Mouse (Mus musculus) C2C12 (cell line): ENCODE measurements around the gene Ifngr1. TPM values are rescaled to one million over a fixed set of nuclear protein-coding genes. Genes with fewer than 3 reads are reported as not detected.

Source experiments
- H3K27me3 ChIP-seq: one replicate; pipeline ENCODE4 v1.6.1; 2011; ENCODE audit not compliant: control insufficient read depth, insufficient read depth, insufficient read length
- H3K36me3 ChIP-seq: one replicate; pipeline ENCODE4 v1.6.1; 2011; ENCODE audit not compliant: control insufficient read depth, insufficient read depth
- H3K4me3 ChIP-seq: one replicate; pipeline ENCODE4 v1.5.1; 2011; ENCODE audit warnings: mild to moderate bottlenecking, control low read depth; ENCODE audit not compliant: poor library complexity, insufficient read depth, severe bottlenecking
- H3K79me2 ChIP-seq: one replicate; pipeline ENCODE4 v1.6.1; 2011; ENCODE audit not compliant: control insufficient read depth, insufficient read depth
- H3K79me3 ChIP-seq: one replicate; pipeline ENCODE4 v1.6.1; 2011; ENCODE audit warnings: low read depth, control low read depth
- H3ac ChIP-seq: one replicate; pipeline ENCODE3; 2011; ENCODE audit warnings: low read depth; ENCODE audit not compliant: control insufficient read depth, insufficient read length
- CEBPB ChIP-seq: IDR thresholded peaks from one replicate; pipeline ENCODE4 v1.6.1; 2011; ENCODE audit warnings: low read depth, mild to moderate bottlenecking, control low read depth, moderate library complexity
- CTCF ChIP-seq: IDR thresholded peaks from one replicate; pipeline ENCODE4 v1.5.1; 2011; ENCODE audit not compliant: control insufficient read depth, insufficient read depth, insufficient read length
- FOSL1 ChIP-seq: IDR thresholded peaks from one replicate; pipeline ENCODE4 v1.8.0; 2011; ENCODE audit warnings: mild to moderate bottlenecking, low read length; ENCODE audit not compliant: poor library complexity, insufficient read depth, severe bottlenecking
- MAX ChIP-seq: IDR thresholded peaks from one replicate; pipeline ENCODE4 v1.6.1; 2011; ENCODE audit warnings: mild to moderate bottlenecking, control low read depth
- MYOD1 ChIP-seq: IDR thresholded peaks from one replicate; pipeline ENCODE4 v1.6.1; 2011; ENCODE audit warnings: low read depth; ENCODE audit not compliant: control insufficient read depth, insufficient read length
- MYOG ChIP-seq: IDR thresholded peaks from one replicate; pipeline ENCODE4 v1.6.1; 2011; ENCODE audit not compliant: control insufficient read depth, insufficient read length; ENCODE audit errors: extremely low read depth
- USF1 ChIP-seq: IDR thresholded peaks from one replicate; pipeline ENCODE4 v1.6.1; 2011; ENCODE audit warnings: low read depth, mild to moderate bottlenecking, control low read depth, moderate library complexity
- polyA plus RNA-seq: library from polyadenylated mRNA; unstranded; fragments of >200 nt; fragmentation: generic; extraction: Trizol; gene quantifications from one replicate; pipeline ENCODE4 v1.2.1, GENCODE M21; 2012; ENCODE audit warnings: missing spikeins

Ifngr1 gene
- polyA plus RNA-seq, 1 experiment: 11.8 TPM

DNA sequence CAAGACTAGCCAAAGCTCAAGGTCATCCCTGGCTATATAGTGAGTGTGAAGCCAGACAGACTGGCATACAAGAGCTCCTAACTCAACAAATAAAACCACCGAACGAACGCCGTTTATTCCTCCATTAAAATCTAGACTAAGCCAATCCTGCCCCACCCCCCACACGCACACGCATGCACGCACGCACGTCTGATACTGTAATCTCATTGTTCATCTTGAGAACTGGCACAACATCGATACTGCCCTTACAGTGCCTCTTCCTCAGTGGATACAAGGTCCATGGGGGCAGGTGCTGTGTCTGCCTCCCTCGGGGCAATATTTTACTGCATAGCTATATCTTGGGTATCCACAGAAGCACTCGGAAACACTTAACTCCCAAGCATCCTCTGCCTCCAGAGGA lies 2.1 kb upstream of the Ifngr1 start:
- Histone ChIP-seq H3ac (no peak overlapping the region), H3K79me2 (peaks cover 26% of the 10 kb centered on the region), H3K4me3 (no peak overlapping the region), H3K36me3 (no peaks in the 10 kb centered on the region), H3K27me3 (no peaks in the 10 kb centered on the region), H3K79me3 (peaks cover 12% of the 10 kb centered on the region)
- no peak for TF ChIP-seq USF1
- no peak for TF ChIP-seq FOSL1
- TF ChIP-seq CTCF: no peak
- no peak for TF ChIP-seq MYOD1
- TF ChIP-seq MAX: no peak

DNA sequence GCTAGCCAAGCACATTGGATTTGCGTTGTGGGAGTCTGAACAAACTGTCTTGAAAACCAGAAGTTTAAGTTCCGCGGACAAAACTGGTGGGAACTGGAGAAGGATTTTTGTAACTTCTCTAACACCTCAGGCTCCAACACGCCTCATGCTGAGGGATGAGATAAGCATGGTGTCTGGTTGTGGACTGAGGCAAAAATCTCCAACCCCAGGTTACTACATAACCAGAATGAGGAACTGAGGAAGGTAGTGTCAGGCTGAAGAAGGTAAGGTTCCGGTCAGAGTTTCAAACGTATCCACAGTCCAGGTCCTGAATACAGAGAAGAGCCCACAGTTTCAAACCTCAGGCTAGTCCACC lies 486 bp upstream of the Ifngr1 start:
- peaks cover 37% of the 10 kb centered on the region for H3K79me2 ChIP-seq
- H3K27me3 ChIP-seq: no peaks in the 10 kb centered on the region
- H3K4me3 ChIP-seq: no peak overlapping the region
- peaks cover 12% of the 10 kb centered on the region for H3K79me3 ChIP-seq
- peaks cover 2% of the 10 kb centered on the region for H3K36me3 ChIP-seq
- TF ChIP-seq MYOG: no peak
- TF ChIP-seq CEBPB: no peak
- TF ChIP-seq MYOD1: no peak
- no peak for TF ChIP-seq FOSL1
- TF ChIP-seq CTCF: no peak
- no peak for TF ChIP-seq MAX
- no peak for TF ChIP-seq USF1
- H3ac ChIP-seq: no peak overlapping the region

DNA sequence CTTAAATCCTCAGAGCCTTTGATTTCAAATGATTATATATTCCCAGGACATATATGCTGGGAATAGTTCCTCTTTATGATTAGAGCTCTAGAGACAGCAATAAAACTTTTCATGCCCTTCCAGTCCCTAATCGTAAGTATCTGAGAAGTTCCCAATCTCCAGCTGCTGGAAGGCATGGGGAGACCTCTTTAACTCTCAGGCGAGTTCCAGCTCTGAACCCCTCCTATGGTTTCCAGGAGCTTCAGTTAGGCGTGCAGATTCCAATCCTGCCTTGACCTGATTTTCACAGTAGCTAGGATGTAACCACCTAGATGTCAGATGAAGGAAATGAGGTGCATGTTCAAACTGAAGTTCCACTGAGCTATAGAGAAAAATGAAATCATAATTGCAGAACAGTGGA lies 807 bp downstream of the Ifngr1 start:
- H3K36me3 ChIP-seq: peaks cover 5% of the 10 kb centered on the region
- H3K79me3 ChIP-seq: peaks cover 12% of the 10 kb centered on the region
- TF ChIP-seq CTCF (no peak), FOSL1 (no peak), USF1 (no peak), MYOD1 (no peak), MAX (no peak), MYOG (no peak), CEBPB (no peak)
- peaks cover 44% of the 10 kb centered on the region for H3K79me2 ChIP-seq
- H3K4me3 ChIP-seq: peak overlapping the region; percentile 53
- H3K27me3 ChIP-seq: no peaks in the 10 kb centered on the region
- H3ac ChIP-seq: peak overlapping the region; percentile 89

- TF ChIP-seq MYOG: no peak
- no peak for TF ChIP-seq MYOD1
- TF ChIP-seq USF1: no peak
- no peak for TF ChIP-seq FOSL1
- no peak for TF ChIP-seq MAX
- TF ChIP-seq CEBPB: no peak
- TF ChIP-seq CTCF: no peak
- peaks cover 5% of the 10 kb centered on the region for H3K36me3 ChIP-seq
- H3ac ChIP-seq: no peak overlapping the region
These were observed 1.5 kb downstream of the Ifngr1 start for GRCm38 (mm10) chr10:19593296-19593695.

GRCm38 (mm10) chr10:19594201-19594905 lies 2.6 kb downstream of the Ifngr1 start:
- H3K79me2 ChIP-seq: peaks cover 44% of the 10 kb centered on the region
- peaks cover 12% of the 10 kb centered on the region for H3K79me3 ChIP-seq
- no peak overlapping the region for H3ac ChIP-seq
- no peaks in the 10 kb centered on the region for H3K27me3 ChIP-seq
- TF ChIP-seq FOSL1: no peak
- no peak for TF ChIP-seq MYOG
- no peak for TF ChIP-seq CEBPB
- TF ChIP-seq MAX: no peak
- TF ChIP-seq MYOD1: no peak
- no peak for TF ChIP-seq USF1
- TF ChIP-seq CTCF: no peak
- no peak overlapping the region for H3K4me3 ChIP-seq
- H3K36me3 ChIP-seq: peaks cover 16% of the 10 kb centered on the region

More at GRCm38 (mm10) chr10:19593296-19593695, 1.5 kb downstream of the Ifngr1 start:
- H3K79me2 ChIP-seq: peaks cover 44% of the 10 kb centered on the region
- no peak overlapping the region for H3K4me3 ChIP-seq
- peaks cover 12% of the 10 kb centered on the region for H3K79me3 ChIP-seq
- no peaks in the 10 kb centered on the region for H3K27me3 ChIP-seq

DNA sequence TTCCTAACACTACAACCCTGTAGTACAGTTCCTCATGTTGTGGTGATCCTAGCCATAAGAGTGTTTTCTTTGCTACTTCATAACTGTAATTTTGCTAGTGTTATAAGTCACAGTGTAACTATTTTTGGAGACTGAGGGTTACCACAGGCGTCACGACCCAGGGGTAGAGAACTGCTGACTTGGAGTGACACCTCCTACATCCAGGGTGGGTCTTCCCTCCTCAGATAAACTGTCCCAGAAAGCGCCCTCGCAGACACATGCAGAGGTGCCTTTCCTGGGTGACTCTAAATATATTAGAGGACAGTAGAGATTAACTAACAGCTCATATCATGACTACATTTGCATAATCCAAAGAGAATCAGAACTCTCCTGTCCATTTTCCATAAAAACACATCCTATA lies 5.1 kb downstream of the Ifngr1 start:
- H3K27me3 ChIP-seq: no peaks in the 10 kb centered on the region
- H3K79me2 ChIP-seq: peaks cover 44% of the 10 kb centered on the region

More for the DNA sequence above, 5.1 kb downstream of the Ifngr1 start:
- H3K4me3 ChIP-seq: no peak overlapping the region
- TF ChIP-seq MYOG (no peak), USF1 (no peak), MYOD1 (no peak), CTCF (no peak), FOSL1 (no peak), MAX (no peak), CEBPB (no peak)
- peaks cover 12% of the 10 kb centered on the region for H3K79me3 ChIP-seq
- H3ac ChIP-seq: no peak overlapping the region
- H3K36me3 ChIP-seq: peaks cover 38% of the 10 kb centered on the region
